Mouse (Mus musculus) 3T3-L1 (cell line): ENCODE data around the gene Gm5431.
"Not testable (repeated sequence)": the region's sequence is repeated elsewhere in the genome, so short reads cannot be mapped to it uniquely, and the experiment has no call there.

Source experiments
- DNase-seq: peaks from one replicate; pipeline ENCODE4 v3.0.0-alpha.2; 2015; ENCODE audit warnings: low read depth, low spot score

The Gm5431 gene

GRCm38 (mm10) chr11:48902021-48902420 lies at the start of gene Gm5431:
Gene Gm5431, minus strand, starts transcription at chr11:48902214.
- DNase-seq = no peak

GRCm38 (mm10) chr11:48946090-48946489 lies 44.1 kb upstream of the Gm5431 start, which contains the start of gene Psme2b:
Gene Psme2b, minus strand, starts transcription at chr11:48946190.
- DNase-seq = not testable (repeated sequence)

GRCm38 (mm10) chr11:48939286-48939685 lies 37.3 kb upstream of the Gm5431 start:
- not testable (repeated sequence) for DNase-seq

GRCm38 (mm10) chr11:48935291-48935690 lies 33.3 kb upstream of the Gm5431 start:
- not testable (repeated sequence) for DNase-seq

- DNase-seq = not testable (repeated sequence)
Observed at GRCm38 (mm10) chr11:48933923-48934322, 31.9 kb upstream of the Gm5431 start.

GRCm38 (mm10) chr11:48933422-48933821 lies 31.4 kb upstream of the Gm5431 start:
- not testable (repeated sequence) for DNase-seq

- not testable (repeated sequence) for DNase-seq
Observed at GRCm38 (mm10) chr11:48928068-48928467, 26.1 kb upstream of the Gm5431 start.

GRCm38 (mm10) chr11:48926437-48926836 lies 24.4 kb upstream of the Gm5431 start:
- not testable (repeated sequence) for DNase-seq

GRCm38 (mm10) chr11:48923818-48924217 lies 21.8 kb upstream of the Gm5431 start:
- DNase-seq = not testable (repeated sequence)

- no peak for DNase-seq
Observed at GRCm38 (mm10) chr11:48918380-48918779, 16.4 kb upstream of the Gm5431 start.

- DNase-seq = no peak
Observed at GRCm38 (mm10) chr11:48913611-48914010, 11.6 kb upstream of the Gm5431 start.

- DNase-seq = no peak
Observed at GRCm38 (mm10) chr11:48908459-48908858, 6.4 kb upstream of the Gm5431 start.

- DNase-seq = not testable (repeated sequence)
Observed at GRCm38 (mm10) chr11:48901567-48901930, 465 bp downstream of the Gm5431 start.

GRCm38 (mm10) chr11:48900654-48901566 lies 1.1 kb downstream of the Gm5431 start:
- not testable (repeated sequence) for DNase-seq

- peak; percentile 80 for DNase-seq
Observed at GRCm38 (mm10) chr11:48898812-48899431, 3.1 kb downstream of the Gm5431 start.

- no peak for DNase-seq
Observed at GRCm38 (mm10) chr11:48876680-48877079, 25.3 kb downstream of the Gm5431 start.

GRCm38 (mm10) chr11:48875343-48875837 lies 26.6 kb downstream of the Gm5431 start:
- not testable (repeated sequence) for DNase-seq

GRCm38 (mm10) chr11:48874465-48874864 lies 27.5 kb downstream of the Gm5431 start:
- DNase-seq = peak; percentile 83

- peak; percentile 18 for DNase-seq
Observed at GRCm38 (mm10) chr11:48873591-48874290, 28.3 kb downstream of the Gm5431 start.

- DNase-seq = no peak
Observed at GRCm38 (mm10) chr11:48872695-48873300, 29.2 kb downstream of the Gm5431 start.

- DNase-seq = peak; percentile 61
Observed at GRCm38 (mm10) chr11:48871817-48872541, 30.0 kb downstream of the Gm5431 start.
